Mouse (Mus musculus): ENCODE measurements at regions not wholly inside any gene's neighbourhood (a gene's known extent, or its start where the extent isn't known, plus 50 kb on each side); places are given as distances from the start of the nearest gene placed in this dataset.

DNA sequence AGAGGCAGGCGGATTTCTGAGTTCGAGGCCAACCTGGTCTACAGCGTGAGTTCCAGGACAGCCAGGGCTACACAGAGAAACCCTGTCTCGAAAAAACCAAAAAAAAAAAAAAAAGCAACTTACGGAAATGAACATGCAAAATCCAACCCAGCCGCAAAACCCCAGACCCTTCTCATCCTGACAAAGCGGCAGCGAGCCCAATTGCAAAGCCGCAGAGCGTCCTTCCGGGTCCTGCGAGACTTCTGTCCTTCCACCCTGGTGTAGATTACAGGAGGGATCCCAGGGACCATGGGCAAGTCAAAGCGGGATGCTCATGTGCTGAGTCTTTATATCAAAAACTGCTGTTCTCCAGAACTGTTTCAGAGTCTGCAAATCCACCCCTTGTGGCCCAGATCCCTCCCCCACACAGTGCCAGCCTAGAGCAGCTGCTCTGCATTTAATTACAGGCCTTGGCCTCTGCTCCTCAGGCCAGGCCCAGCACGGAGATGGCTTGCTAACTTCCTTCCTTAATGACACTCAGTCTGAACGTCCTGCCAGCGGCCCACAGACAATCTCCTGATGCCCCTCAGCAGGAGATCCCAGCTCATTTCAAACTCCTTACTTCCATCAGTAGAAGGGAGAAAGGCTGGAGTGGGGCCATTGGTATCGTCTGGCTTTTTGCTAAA lies 67.1 kb upstream of the Tmem150c start:
- Histone ChIP-seq H3K4me1 (ENCODE audit: control insufficient read depth, insufficient read depth, low read length) (no peaks in the 10 kb centered on the region; the same call in 1 of the 2 replicates), H3K27me3 (ENCODE audit: control insufficient read depth, insufficient read depth, low read length) (no peaks in the 10 kb centered on the region), H3K4me3 (replicated peaks; ENCODE audit: insufficient read depth, low read depth, low read length) (no peak overlapping the region), H3K27ac (ENCODE audit: insufficient read depth, low read length) (no peak overlapping the region)
- WGBS, result 76% methylated on average over 17 of the region's 17 CpGs
- DNase-seq, result peak in 1 of 2 experiments; percentile 15
- TF ChIP-seq POLR2A (IDR thresholded peaks at IDR 0.05; ENCODE audit: borderline replicate concordance, insufficient read depth, low read length) (no peak), CTCF (IDR thresholded peaks at IDR 0.05; ENCODE audit: borderline replicate concordance, insufficient read depth, low read depth, low read length) (no peak)

GRCm38 (mm10) chr5:100225491-100225890 lies 65.9 kb upstream of the Tmem150c start:
- TF ChIP-seq CTCF (IDR thresholded peaks at IDR 0.05; ENCODE audit: borderline replicate concordance, insufficient read depth, low read depth, low read length) (no peak), POLR2A (IDR thresholded peaks at IDR 0.05; ENCODE audit: borderline replicate concordance, insufficient read depth, low read length) (no peak)
- WGBS, result 91% methylated on average over 7 of the region's 7 CpGs

GRCm38 (mm10) chr5:100224773-100225363 lies 65.3 kb upstream of the Tmem150c start:
- no peak for TF ChIP-seq POLR2A (IDR thresholded peaks at IDR 0.05; ENCODE audit: borderline replicate concordance, insufficient read depth, low read length)
- no peak for TF ChIP-seq CTCF (IDR thresholded peaks at IDR 0.05; ENCODE audit: borderline replicate concordance, insufficient read depth, low read depth, low read length)
- 82% methylated on average over 10 of the region's 10 CpGs for WGBS
- no peaks in the 10 kb centered on the region; the same call in 1 of the 2 replicates for H3K4me1 ChIP-seq (ENCODE audit: control insufficient read depth, insufficient read depth, low read length)
- no peak for DNase-seq
- H3K27me3 ChIP-seq (ENCODE audit: control insufficient read depth, insufficient read depth, low read length), result no peaks in the 10 kb centered on the region
- no peak overlapping the region for H3K27ac ChIP-seq (ENCODE audit: insufficient read depth, low read length)
- H3K4me3 ChIP-seq (replicated peaks; ENCODE audit: insufficient read depth, low read depth, low read length), result no peak overlapping the region

More at GRCm38 (mm10) chr5:100225491-100225890, 65.9 kb upstream of the Tmem150c start:
- DNase-seq, result no peak
- no peak overlapping the region for H3K27ac ChIP-seq (ENCODE audit: insufficient read depth, low read length)
- no peaks in the 10 kb centered on the region; the same call in 1 of the 2 replicates for H3K4me1 ChIP-seq (ENCODE audit: control insufficient read depth, insufficient read depth, low read length)
- no peaks in the 10 kb centered on the region for H3K27me3 ChIP-seq (ENCODE audit: control insufficient read depth, insufficient read depth, low read length)
- no peak overlapping the region for H3K4me3 ChIP-seq (replicated peaks; ENCODE audit: insufficient read depth, low read depth, low read length)

GRCm38 (mm10) chr5:100221005-100221583 lies 61.5 kb upstream of the Tmem150c start:
- no peak for DNase-seq
- TF ChIP-seq CTCF (IDR thresholded peaks at IDR 0.05; ENCODE audit: borderline replicate concordance, insufficient read depth, low read depth, low read length) (no peak), POLR2A (IDR thresholded peaks at IDR 0.05; ENCODE audit: borderline replicate concordance, insufficient read depth, low read length) (no peak)
- no peak overlapping the region for H3K27ac ChIP-seq (ENCODE audit: insufficient read depth, low read length)
- no peaks in the 10 kb centered on the region for H3K27me3 ChIP-seq (ENCODE audit: control insufficient read depth, insufficient read depth, low read length)
- H3K4me1 ChIP-seq (ENCODE audit: control insufficient read depth, insufficient read depth, low read length), result no peaks in the 10 kb centered on the region; the same call in 1 of the 2 replicates
- 35% methylated on average over 10 of the region's 10 CpGs for WGBS
- H3K4me3 ChIP-seq (replicated peaks; ENCODE audit: insufficient read depth, low read depth, low read length), result no peak overlapping the region

DNA sequence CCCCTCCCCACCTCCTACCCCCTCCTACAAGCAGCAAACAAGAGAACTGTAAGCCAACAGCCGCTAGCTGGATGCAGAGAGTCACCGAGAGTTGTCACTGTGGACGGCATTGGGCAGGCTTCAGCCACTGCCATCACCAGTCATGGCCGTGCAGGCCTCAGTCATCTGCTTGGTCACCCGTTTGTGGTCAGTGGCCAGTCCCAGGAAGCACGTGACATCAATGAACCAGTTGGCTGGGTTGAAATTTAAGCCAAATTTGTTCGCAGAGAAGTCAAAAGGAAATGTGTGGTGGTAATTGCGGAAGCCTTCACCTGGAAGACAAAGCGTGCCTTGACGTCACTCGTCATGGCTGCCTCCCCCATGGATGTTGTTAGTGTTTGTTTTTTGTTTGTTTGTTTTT lies 60.7 kb upstream of the Tmem150c start:
- Histone ChIP-seq H3K27ac (ENCODE audit: insufficient read depth, low read length) (no peak overlapping the region), H3K27me3 (ENCODE audit: control insufficient read depth, insufficient read depth, low read length) (no peaks in the 10 kb centered on the region), H3K4me1 (ENCODE audit: control insufficient read depth, insufficient read depth, low read length) (no peaks in the 10 kb centered on the region), H3K4me3 (replicated peaks; ENCODE audit: insufficient read depth, low read depth, low read length) (no peak overlapping the region)
- no peak for DNase-seq
- WGBS, result 88% methylated on average over 11 of the region's 11 CpGs
- no peak for TF ChIP-seq POLR2A (IDR thresholded peaks at IDR 0.05; ENCODE audit: borderline replicate concordance, insufficient read depth, low read length)
- TF ChIP-seq CTCF (IDR thresholded peaks at IDR 0.05; ENCODE audit: borderline replicate concordance, insufficient read depth, low read depth, low read length), result no peak

- Histone ChIP-seq H3K4me1 (ENCODE audit: control insufficient read depth, insufficient read depth, low read length) (no peaks in the 10 kb centered on the region), H3K4me3 (replicated peaks; ENCODE audit: insufficient read depth, low read depth, low read length) (no peak overlapping the region), H3K27me3 (ENCODE audit: control insufficient read depth, insufficient read depth, low read length) (no peaks in the 10 kb centered on the region), H3K27ac (ENCODE audit: insufficient read depth, low read length) (no peak overlapping the region)
- TF ChIP-seq CTCF (IDR thresholded peaks at IDR 0.05; ENCODE audit: borderline replicate concordance, insufficient read depth, low read depth, low read length) (no peak), POLR2A (IDR thresholded peaks at IDR 0.05; ENCODE audit: borderline replicate concordance, insufficient read depth, low read length) (no peak)
- 87% methylated on average over 3 of the region's 3 CpGs for WGBS
- no peak for DNase-seq
These were observed 58.7 kb upstream of the Tmem150c start for GRCm38 (mm10) chr5:100218256-100218851.

GRCm38 (mm10) chr5:100217178-100218035 lies 57.8 kb upstream of the Tmem150c start:
- 60% methylated on average over 17 of the region's 17 CpGs for WGBS
- Histone ChIP-seq H3K27ac (ENCODE audit: insufficient read depth, low read length) (no peak overlapping the region), H3K4me1 (ENCODE audit: control insufficient read depth, insufficient read depth, low read length) (no peaks in the 10 kb centered on the region), H3K4me3 (replicated peaks; ENCODE audit: insufficient read depth, low read depth, low read length) (no peak overlapping the region), H3K27me3 (ENCODE audit: control insufficient read depth, insufficient read depth, low read length) (no peaks in the 10 kb centered on the region)
- TF ChIP-seq POLR2A (IDR thresholded peaks at IDR 0.05; ENCODE audit: borderline replicate concordance, insufficient read depth, low read length) (no peak), CTCF (IDR thresholded peaks at IDR 0.05; ENCODE audit: borderline replicate concordance, insufficient read depth, low read depth, low read length) (no peak)
- no peak for DNase-seq

All from cerebellum, adult 2 months (tissue).